Mouse (Mus musculus): Measurements from ENCODE around the gene Tmem41b.
A peak's percentile ranks its signal among the peaks of the same experiment; 100 is the strongest.
"Not testable (repeated sequence)": the region's sequence is repeated elsewhere in the genome, so short reads cannot be mapped to it uniquely, and the experiment has no call there.

Gene Tmem41b

GRCm38 (mm10) chr7:109986775-109987174 is at the start of gene Tmem41b:
TSS of gene Tmem41b (minus strand) at chr7:109986929.
- not testable (repeated sequence) for DNase-seq (ENCODE audit: low spot score in 2 of 2)

GRCm38 (mm10) chr7:110030342-110030741 is 43.6 kb upstream of the Tmem41b start:
- no peak for DNase-seq (ENCODE audit: low spot score in 2 of 2)

- no peak for DNase-seq (ENCODE audit: low spot score in 2 of 2)
Measured at GRCm38 (mm10) chr7:110028826-110029225, 42.1 kb upstream of the Tmem41b start.

- DNase-seq (ENCODE audit: low spot score in 2 of 2), result no peak
Measured at GRCm38 (mm10) chr7:110026594-110026993, 39.9 kb upstream of the Tmem41b start.

GRCm38 (mm10) chr7:110023553-110023952 is 36.8 kb upstream of the Tmem41b start:
- no peak for DNase-seq (ENCODE audit: low spot score in 2 of 2)

- peak; percentile 62 to 63 for DNase-seq (ENCODE audit: low spot score in 2 of 2)
Measured at GRCm38 (mm10) chr7:110018631-110019482, 32.1 kb upstream of the Tmem41b start.

GRCm38 (mm10) chr7:110018117-110018630 is 31.4 kb upstream of the Tmem41b start, which contains the start of gene Ipo7:
TSS of gene Ipo7 (plus strand) at chr7:110018274.
- DNase-seq (ENCODE audit: low spot score in 2 of 2), result peak; percentile 92 to 93

GRCm38 (mm10) chr7:110014272-110014671 is 27.5 kb upstream of the Tmem41b start:
- DNase-seq (ENCODE audit: low spot score in 2 of 2), result no peak

- no peak for DNase-seq (ENCODE audit: low spot score in 2 of 2)
Measured at GRCm38 (mm10) chr7:110011417-110011816, 24.7 kb upstream of the Tmem41b start.

GRCm38 (mm10) chr7:110009084-110009483 is 22.4 kb upstream of the Tmem41b start:
- DNase-seq (ENCODE audit: low spot score in 2 of 2), result no peak

- DNase-seq (ENCODE audit: low spot score in 2 of 2), result no peak
Measured at GRCm38 (mm10) chr7:110008513-110008912, 21.8 kb upstream of the Tmem41b start.

- DNase-seq (ENCODE audit: low spot score in 2 of 2), result no peak
Measured at GRCm38 (mm10) chr7:110006471-110007195, 19.9 kb upstream of the Tmem41b start.

GRCm38 (mm10) chr7:110005976-110006375 is 19.2 kb upstream of the Tmem41b start:
- no peak for DNase-seq (ENCODE audit: low spot score in 2 of 2)

- peak; percentile 44 to 56 for DNase-seq (ENCODE audit: low spot score in 2 of 2)
Measured at GRCm38 (mm10) chr7:110002968-110003367, 16.2 kb upstream of the Tmem41b start.

- no peak for DNase-seq (ENCODE audit: low spot score in 2 of 2)
Measured at GRCm38 (mm10) chr7:110002092-110002491, 15.4 kb upstream of the Tmem41b start.

GRCm38 (mm10) chr7:109998388-109998787 is 11.7 kb upstream of the Tmem41b start:
- no peak for DNase-seq (ENCODE audit: low spot score in 2 of 2)

- DNase-seq (ENCODE audit: low spot score in 2 of 2), result peak; percentile 74 to 77
Measured at GRCm38 (mm10) chr7:109993157-109993959, 6.6 kb upstream of the Tmem41b start.

- DNase-seq (ENCODE audit: low spot score in 2 of 2), result no peak
Measured at GRCm38 (mm10) chr7:109991286-109991685, 4.6 kb upstream of the Tmem41b start.

- peak; percentile 98 to 100 for DNase-seq (ENCODE audit: low spot score in 2 of 2)
Measured at GRCm38 (mm10) chr7:109986133-109986669, 528 bp downstream of the Tmem41b start.

- DNase-seq (ENCODE audit: low spot score in 2 of 2), result no peak
Measured at GRCm38 (mm10) chr7:109985661-109986132, 1.0 kb downstream of the Tmem41b start.

- DNase-seq (ENCODE audit: low spot score in 2 of 2), result not testable (repeated sequence)
Measured at GRCm38 (mm10) chr7:109984608-109985007, 2.1 kb downstream of the Tmem41b start.
